In genomic region chr16:21694463-21695241, GRCm38 (mm10) we compare ENCODE assay signal across 9 mouse cellular contexts. TPM values are rescaled to one million over a fixed set of nuclear protein-coding genes. Genes with fewer than 3 reads are reported as not detected.
DNase-seq lines count a peak whose midpoint lies in the region; ATAC-seq and TF ChIP-seq lines count a peak whose summit lies in the region.
"Had no signal": no experiment of that assay in that cellular context is flagged by ENCODE, and none has a peak within 500 bp of the region (broad histone marks: within the 10 kb centered on the region; RNA-seq: fewer than 3 reads in every experiment).

Gene 2510009E07Rik (minus strand): TSS chr16:21694665.

- H3K79me2 ChIP-seq in C2C12 (ENCODE audit: control insufficient read depth, insufficient read depth), result no peaks in the 10 kb centered on the region

- peaks cover 47% of the 10 kb centered on the region for H3K4me1 ChIP-seq in forebrain, embryonic 13.5 days
- H3K4me1 ChIP-seq in heart, embryonic 16.5 days (ENCODE audit: control insufficient read depth, insufficient read depth, low read length), result peaks cover 26% of the 10 kb centered on the region
- peaks cover 10% of the 10 kb centered on the region for H3K4me1 ChIP-seq in liver, embryonic 13.5 days (replicated peaks)
- H3K4me1 ChIP-seq in stomach, embryonic 15.5 days, result peaks cover 3% of the 10 kb centered on the region; the same call in 1 of the 2 replicates

- peak within 1 kb of the TSS; percentile 92 for H3K9ac ChIP-seq in forebrain, embryonic 13.5 days
- H3K9ac ChIP-seq in heart, embryonic 16.5 days (ENCODE audit: low read length), result peak within 1 kb of the TSS; percentile 94
- H3K9ac ChIP-seq in liver, embryonic 13.5 days, result peak within 1 kb of the TSS; percentile 64
- peak within 1 kb of the TSS; percentile 88 for H3K9ac ChIP-seq in stomach, embryonic 15.5 days

- 1% methylated on average over 52 of the region's 61 CpGs for WGBS in forebrain, embryonic 13.5 days
- 1% methylated on average over 51 of the region's 61 CpGs for WGBS in heart, embryonic 16.5 days
- under 1% methylated on average over 57 of the region's 61 CpGs for WGBS in liver, embryonic 13.5 days (ENCODE audit: insufficient replicate concordance)
- under 1% methylated on average over 54 of the region's 61 CpGs for WGBS in stomach, embryonic 15.5 days

- H3K27ac ChIP-seq in forebrain, embryonic 13.5 days, result peak within 1 kb of the TSS; percentile 91
- H3K27ac ChIP-seq in heart, embryonic 16.5 days (ENCODE audit: low read length), result peak within 1 kb of the TSS; percentile 92
- H3K27ac ChIP-seq in liver, embryonic 13.5 days, result peak within 1 kb of the TSS; percentile 48
- peak within 1 kb of the TSS; percentile 88 for H3K27ac ChIP-seq in stomach, embryonic 15.5 days

- peak within 1 kb of the TSS; percentile 89 for H3K4me2 ChIP-seq in forebrain, embryonic 13.5 days
- peak within 1 kb of the TSS; percentile 96 for H3K4me2 ChIP-seq in heart, embryonic 16.5 days (ENCODE audit: low read depth, low read length)
- peak within 1 kb of the TSS; percentile 74 for H3K4me2 ChIP-seq in liver, embryonic 13.5 days
- peak within 1 kb of the TSS; percentile 97 for H3K4me2 ChIP-seq in stomach, embryonic 15.5 days

- H3K27me3 ChIP-seq in C2C12 (ENCODE audit: control insufficient read depth, insufficient read depth, insufficient read length), result no peaks in the 10 kb centered on the region
- H3K27me3 ChIP-seq in forebrain, embryonic 13.5 days, result no peaks in the 10 kb centered on the region
- no peaks in the 10 kb centered on the region for H3K27me3 ChIP-seq in heart, embryonic 16.5 days (ENCODE audit: control insufficient read depth, insufficient read depth, low read length)
- peaks cover 52% of the 10 kb centered on the region for H3K27me3 ChIP-seq in liver, embryonic 13.5 days
- no peaks in the 10 kb centered on the region for H3K27me3 ChIP-seq in stomach, embryonic 15.5 days (replicated peaks)
- H3K27me3 ChIP-seq: CH12.LX had no signal

- TF ChIP-seq CTCF in C2C12 (IDR thresholded peaks at IDR 0.05; ENCODE audit: control insufficient read depth, insufficient read depth, insufficient read length), result no peak

- peak within 1 kb of the TSS; percentile 69 for H3ac ChIP-seq in C2C12 (ENCODE audit: control insufficient read depth, insufficient read length, low read depth)

- no peaks in the 10 kb centered on the region for H3K36me3 ChIP-seq in C2C12 (ENCODE audit: control insufficient read depth, insufficient read depth)
- H3K36me3 ChIP-seq in forebrain, embryonic 13.5 days (ENCODE audit: poor library complexity, severe bottlenecking), result no peaks in the 10 kb centered on the region
- no peaks in the 10 kb centered on the region for H3K36me3 ChIP-seq in heart, embryonic 16.5 days (ENCODE audit: control insufficient read depth, insufficient read depth)
- no peaks in the 10 kb centered on the region for H3K36me3 ChIP-seq in liver, embryonic 13.5 days
- H3K36me3 ChIP-seq in stomach, embryonic 15.5 days, result no peaks in the 10 kb centered on the region

- peak; percentile 91 for ATAC-seq in forebrain, embryonic 13.5 days
- ATAC-seq in heart, embryonic 16.5 days (replicated peaks; ENCODE audit: extremely low read depth, insufficient read depth, low FRiP score), result peak; percentile 91
- ATAC-seq in liver, embryonic 13.5 days (ENCODE audit: low read depth), result peak; percentile 75
- ATAC-seq in stomach, embryonic 15.5 days (ENCODE audit: insufficient read depth, low FRiP score, low read depth), result peak; percentile 88

- DNase-seq in c-Kit-positive CD71-negative TER-119-negative erythroid progenitor cells, embryonic 14.5 days (ENCODE audit: low read depth), result peak; percentile 30
- DNase-seq in kidney, postnatal 36 days, result peak; percentile 89 to 92
- peak; percentile 40 for DNase-seq in liver, embryonic 13.5 days
- DNase-seq in neural tube, embryonic 10.5 days (ENCODE audit: extremely low spot score, low spot score), result peak; percentile 91

- H3K79me3 ChIP-seq in C2C12 (ENCODE audit: low read depth), result peaks cover 3% of the 10 kb centered on the region

- H3K4me3 ChIP-seq in C2C12 (ENCODE audit: insufficient read depth, poor library complexity, severe bottlenecking), result peak within 1 kb of the TSS; percentile 38
- peak within 1 kb of the TSS; percentile 86 for H3K4me3 ChIP-seq in forebrain, embryonic 13.5 days
- peak within 1 kb of the TSS; percentile 84 for H3K4me3 ChIP-seq in heart, embryonic 16.5 days (ENCODE audit: low read length)
- H3K4me3 ChIP-seq in liver, embryonic 13.5 days (replicated peaks), result peak within 1 kb of the TSS; percentile 65
- H3K4me3 ChIP-seq in stomach, embryonic 15.5 days (replicated peaks), result peak within 1 kb of the TSS; percentile 80

- no peaks in the 10 kb centered on the region for H3K9me3 ChIP-seq in forebrain, embryonic 13.5 days (replicated peaks)
- H3K9me3 ChIP-seq in heart, embryonic 16.5 days (replicated peaks; ENCODE audit: control insufficient read depth, low read length), result no peaks in the 10 kb centered on the region
- H3K9me3 ChIP-seq in liver, embryonic 13.5 days (replicated peaks), result no peaks in the 10 kb centered on the region
- no peaks in the 10 kb centered on the region for H3K9me3 ChIP-seq in stomach, embryonic 15.5 days

TF ChIP-seq in C2C12, 6 proteins besides CTCF, POLR2A, EP300 and RAD21:
- TF ChIP-seq MAX (IDR thresholded peaks at IDR 0.05) (no peak), MYOG (IDR thresholded peaks at IDR 0.05; ENCODE audit: control insufficient read depth, extremely low read depth, insufficient read length) (no peak), USF1 (IDR thresholded peaks at IDR 0.05; ENCODE audit: low read depth) (no peak), CEBPB (IDR thresholded peaks at IDR 0.05; ENCODE audit: low read depth) (no peak), FOSL1 (IDR thresholded peaks at IDR 0.05; ENCODE audit: insufficient read depth, low read length, poor library complexity, severe bottlenecking) (no peak), MYOD1 (IDR thresholded peaks at IDR 0.05; ENCODE audit: control insufficient read depth, insufficient read length, low read depth) (no peak)

RNA-seq across cellular contexts. Expression of gene 2510009E07Rik, which starts in this region (rescaled TPM):
- polyA plus RNA-seq in C2C12 (2012; fragmentation: generic; extraction: Trizol), result 6.0 TPM
- 32.1 and 38.8 TPM in 2 replicates for polyA plus RNA-seq in forebrain, embryonic 13.5 days (2015; fragmentation: Nextera tagmentation; extraction: Ambion mirVana)
- 24.5 TPM in 2 replicates for polyA plus RNA-seq in heart, embryonic 16.5 days (2015; fragmentation: Nextera tagmentation; extraction: Ambion mirVana)
- polyA plus RNA-seq in liver, embryonic 13.5 days (2015; fragmentation: Nextera tagmentation; extraction: Ambion mirVana), result 2.6 and 3.7 TPM in 2 replicates
- polyA plus RNA-seq in stomach, embryonic 15.5 days (2015; fragmentation: Nextera tagmentation; extraction: Ambion mirVana), result 19.5 TPM in 2 replicates

Comparison
In these comparisons a context has a peak if more than half of its experiments do, and no peak if none do; other contexts are left out.
1. Peak in every context shown above with its lines: DNase-seq, ATAC-seq, H3K4me3 ChIP-seq and H3K27ac ChIP-seq.
2. DNase-seq: peak in every context shown above with its lines; median percentile 91 in neural tube, embryonic 10.5 days; 90 in kidney, postnatal 36 days; 40 in liver, embryonic 13.5 days; 30 in c-Kit-positive CD71-negative TER-119-negative erythroid progenitor cells, embryonic 14.5 days.